Mouse (Mus musculus): Measurements from ENCODE around the gene Rab2b.

DNA sequence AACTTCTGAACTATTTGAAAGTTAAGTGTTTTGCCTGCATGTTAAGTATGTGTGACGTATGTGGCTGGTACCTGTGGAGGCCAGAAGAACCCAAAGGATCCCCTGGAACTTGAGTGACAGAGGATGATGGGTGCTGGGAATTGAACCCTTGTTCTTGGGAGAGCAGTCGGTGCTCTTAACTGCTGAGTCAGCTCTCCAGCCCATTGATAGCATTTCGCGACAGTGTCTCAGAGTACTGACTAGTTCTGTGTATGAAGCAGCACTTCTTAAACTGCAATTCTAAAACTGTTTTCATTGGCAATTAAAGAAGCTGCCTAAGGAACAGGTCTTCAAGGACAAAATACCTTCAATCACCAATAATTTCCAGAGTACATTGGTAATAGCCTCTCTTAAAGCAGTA lies 2.1 kb downstream of the Rab2b start:
- no peak for TF ChIP-seq CTCF (IDR thresholded peaks at IDR 0.05; ENCODE audit: extremely low read depth, insufficient read length, insufficient replicate concordance, low read depth, low read length)
- no peak for TF ChIP-seq POLR2A (IDR thresholded peaks at IDR 0.05; ENCODE audit: low read depth, low read length)
